Mouse (Mus musculus) forebrain, embryonic 10.5 days (tissue): Measurements from ENCODE around the gene Sparc. TPM values are rescaled to one million over a fixed set of nuclear protein-coding genes. Genes with fewer than 3 reads are reported as not detected.

Experiments
- DNase-seq: peaks from one replicate; pipeline ENCODE4 v3.0.0-alpha.2; 2017; ENCODE audit warnings: low spot score; ENCODE audit errors: extremely low spot score
- H3K27ac ChIP-seq: fragments of 300-500 bp; sonication (generic); 2 replicates; pipeline ENCODE4 v1.5.1; 2016; ENCODE audit warnings: mild to moderate bottlenecking
- H3K27me3 ChIP-seq: fragments of 300-500 bp; sonication (generic); 2 replicates; pipeline ENCODE4 v1.6.1; 2016; ENCODE audit warnings: mild to moderate bottlenecking; ENCODE audit not compliant: poor library complexity, severe bottlenecking
- H3K36me3 ChIP-seq: fragments of 300-500 bp; sonication (generic); replicated peaks from 2 replicates; pipeline ENCODE4 v1.6.1; 2016; ENCODE audit warnings: mild to moderate bottlenecking, moderate library complexity
- H3K4me1 ChIP-seq: fragments of 300-500 bp; sonication (generic); 2 replicates; pipeline ENCODE4 v1.6.1; 2016
- H3K4me3 ChIP-seq: fragments of 300-500 bp; sonication (generic); 2 replicates; pipeline ENCODE4 v1.5.1; 2016; ENCODE audit warnings: mild to moderate bottlenecking, moderate library complexity
- H3K9me3 ChIP-seq: fragments of 300-500 bp; sonication (generic); 2 replicates; pipeline ENCODE4 v1.6.1; 2016; ENCODE audit warnings: mild to moderate bottlenecking, moderate library complexity
- WGBS: fragments of 180-500 bp; shearing (Covaris S2); methylation state at CpG from one replicate; pipeline ENCODE4 v1.1.7; 2016; 5-methylcytosine and 5-hydroxymethylcytosine counted together
- polyA plus RNA-seq: library from polyadenylated mRNA; unstranded; fragments of >200 nt; fragmentation: Nextera tagmentation; extraction: Ambion mirVana; gene quantifications from 2 replicates; pipeline ENCODE4 v1.2.1, GENCODE M21; 2016

Sparc gene
- polyA plus RNA-seq, 1 experiment from 2014 or later: 311 TPM

- WGBS: 85% methylated on average over 7 of the region's 7 CpGs
- Histone ChIP-seq H3K4me3 (no peak overlapping the region), H3K9me3 (no peaks in the 10 kb centered on the region), H3K27ac (no peak overlapping the region), H3K27me3 (no peaks in the 10 kb centered on the region), H3K36me3 (peaks cover 54% of the 10 kb centered on the region), H3K4me1 (peaks cover 8% of the 10 kb centered on the region; the same call in 1 of the 2 replicates)
- no peak for DNase-seq
Measured at GRCm38 (mm10) chr11:55395073-55395642, 27.8 kb downstream of the Sparc start.

- no peak for DNase-seq
- 84% methylated on average over 6 of the region's 6 CpGs for WGBS
- Histone ChIP-seq H3K4me1 (peaks cover 8% of the 10 kb centered on the region; the same call in 1 of the 2 replicates), H3K27me3 (no peaks in the 10 kb centered on the region), H3K4me3 (no peak overlapping the region), H3K36me3 (peaks cover 48% of the 10 kb centered on the region), H3K9me3 (no peaks in the 10 kb centered on the region), H3K27ac (no peak overlapping the region)
Measured at GRCm38 (mm10) chr11:55394592-55394991, 28.4 kb downstream of the Sparc start.

- WGBS: 27% methylated on average over 10 of the region's 10 CpGs
- Histone ChIP-seq H3K9me3 (no peaks in the 10 kb centered on the region), H3K36me3 (peaks cover 27% of the 10 kb centered on the region), H3K27ac (peak overlapping the region; percentile 49; the same call in 1 of the 2 replicates), H3K4me1 (peaks cover 8% of the 10 kb centered on the region; the same call in 1 of the 2 replicates), H3K27me3 (peaks cover 6% of the 10 kb centered on the region; the same call in 1 of the 2 replicates), H3K4me3 (peak overlapping the region; percentile 19)
- DNase-seq: peak; percentile 23
Measured at GRCm38 (mm10) chr11:55392474-55392873, 30.5 kb downstream of the Sparc start.

- Histone ChIP-seq H3K4me1 (peaks cover 15% of the 10 kb centered on the region; the same call in 1 of the 2 replicates), H3K4me3 (no peak overlapping the region), H3K36me3 (peaks cover 5% of the 10 kb centered on the region), H3K27me3 (peaks cover 6% of the 10 kb centered on the region; the same call in 1 of the 2 replicates), H3K27ac (no peak overlapping the region), H3K9me3 (no peaks in the 10 kb centered on the region)
- WGBS: 2% methylated on average over 2 of the region's 2 CpGs
- peak; percentile 67 for DNase-seq
Measured at GRCm38 (mm10) chr11:55389778-55390177, 33.2 kb downstream of the Sparc start.

GRCm38 (mm10) chr11:55387576-55387975, 35.4 kb downstream of the Sparc start:
- H3K27me3 ChIP-seq: peaks cover 6% of the 10 kb centered on the region; the same call in 1 of the 2 replicates
- H3K4me1 ChIP-seq: peaks cover 18% of the 10 kb centered on the region
- no peak for DNase-seq
- H3K36me3 ChIP-seq: no peaks in the 10 kb centered on the region
- no peak overlapping the region for H3K27ac ChIP-seq
- H3K4me3 ChIP-seq: no peak overlapping the region
- no peaks in the 10 kb centered on the region for H3K9me3 ChIP-seq
- WGBS: 60% methylated on average over 8 of the region's 8 CpGs

- peaks cover 13% of the 10 kb centered on the region; the same call in 1 of the 2 replicates for H3K4me1 ChIP-seq
- H3K27ac ChIP-seq: no peak overlapping the region
- no peaks in the 10 kb centered on the region for H3K36me3 ChIP-seq
- WGBS: 13% methylated on average over 11 of the region's 11 CpGs
- H3K9me3 ChIP-seq: no peaks in the 10 kb centered on the region
- DNase-seq: peak; percentile 90
- peaks cover 6% of the 10 kb centered on the region; the same call in 1 of the 2 replicates for H3K27me3 ChIP-seq
- 0 out of 2 replicates have a peak overlapping the region, but pooled peaks have one; percentile 7 for H3K4me3 ChIP-seq
Measured at GRCm38 (mm10) chr11:55386424-55387063, 36.4 kb downstream of the Sparc start.

GRCm38 (mm10) chr11:55383463-55384045, 39.4 kb downstream of the Sparc start:
- H3K9me3 ChIP-seq: no peaks in the 10 kb centered on the region
- no peak overlapping the region for H3K4me3 ChIP-seq
- H3K27ac ChIP-seq: 0 out of 2 replicates have a peak overlapping the region, but pooled peaks have one; percentile 3
- no peaks in the 10 kb centered on the region for H3K36me3 ChIP-seq
- 24% methylated on average over 6 of the region's 6 CpGs for WGBS
- DNase-seq: no peak
- H3K27me3 ChIP-seq: peaks cover 6% of the 10 kb centered on the region; the same call in 1 of the 2 replicates
- H3K4me1 ChIP-seq: peaks cover 13% of the 10 kb centered on the region; the same call in 1 of the 2 replicates

GRCm38 (mm10) chr11:55380908-55381307, 42.1 kb downstream of the Sparc start:
- Histone ChIP-seq H3K4me3 (no peak overlapping the region), H3K9me3 (no peaks in the 10 kb centered on the region), H3K4me1 (peaks cover 7% of the 10 kb centered on the region; the same call in 1 of the 2 replicates), H3K36me3 (no peaks in the 10 kb centered on the region), H3K27me3 (no peaks in the 10 kb centered on the region), H3K27ac (no peak overlapping the region)
- WGBS: 82% methylated on average over 6 of the region's 6 CpGs
- DNase-seq: no peak

GRCm38 (mm10) chr11:55378371-55378770, 44.6 kb downstream of the Sparc start:
- Histone ChIP-seq H3K4me3 (no peak overlapping the region), H3K4me1 (peaks cover 1% of the 10 kb centered on the region; the same call in 1 of the 2 replicates), H3K36me3 (no peaks in the 10 kb centered on the region), H3K9me3 (no peaks in the 10 kb centered on the region), H3K27me3 (no peaks in the 10 kb centered on the region), H3K27ac (no peak overlapping the region)
- DNase-seq: no peak
- WGBS: 66% methylated on average over 5 of the region's 5 CpGs

GRCm38 (mm10) chr11:55373838-55374237, 49.1 kb downstream of the Sparc start:
- H3K27ac ChIP-seq: no peak overlapping the region
- no peaks in the 10 kb centered on the region for H3K36me3 ChIP-seq
- no peak overlapping the region for H3K4me3 ChIP-seq
- no peak for DNase-seq
- no peaks in the 10 kb centered on the region for H3K27me3 ChIP-seq
- H3K9me3 ChIP-seq: no peaks in the 10 kb centered on the region
- 62% methylated on average over 6 of the region's 6 CpGs for WGBS
- peaks cover 9% of the 10 kb centered on the region; the same call in 1 of the 2 replicates for H3K4me1 ChIP-seq

GRCm38 (mm10) chr11:55373373-55373772, 49.6 kb downstream of the Sparc start:
- H3K4me3 ChIP-seq: no peak overlapping the region
- H3K36me3 ChIP-seq: no peaks in the 10 kb centered on the region
- 91% methylated on average over 12 of the region's 12 CpGs for WGBS
- H3K9me3 ChIP-seq: no peaks in the 10 kb centered on the region
- H3K27ac ChIP-seq: no peak overlapping the region
- no peaks in the 10 kb centered on the region for H3K27me3 ChIP-seq
- H3K4me1 ChIP-seq: peaks cover 9% of the 10 kb centered on the region; the same call in 1 of the 2 replicates
- DNase-seq: no peak

GRCm38 (mm10) chr11:55372001-55372400, 51.0 kb downstream of the Sparc start:
- H3K27me3 ChIP-seq: no peaks in the 10 kb centered on the region
- peak overlapping the region; percentile 21; the same call in 1 of the 2 replicates for H3K27ac ChIP-seq
- no peaks in the 10 kb centered on the region for H3K9me3 ChIP-seq
- WGBS: 41% methylated on average over 6 of the region's 6 CpGs
- H3K4me3 ChIP-seq: no peak overlapping the region
- H3K36me3 ChIP-seq: no peaks in the 10 kb centered on the region
- H3K4me1 ChIP-seq: peaks cover 9% of the 10 kb centered on the region; the same call in 1 of the 2 replicates
- DNase-seq: no peak

GRCm38 (mm10) chr11:55369093-55369471, 53.9 kb downstream of the Sparc start:
- no peak for DNase-seq
- WGBS: 72% methylated on average over 6 of the region's 6 CpGs
- no peaks in the 10 kb centered on the region for H3K36me3 ChIP-seq
- no peak overlapping the region for H3K27ac ChIP-seq
- H3K27me3 ChIP-seq: no peaks in the 10 kb centered on the region
- H3K9me3 ChIP-seq: no peaks in the 10 kb centered on the region
- no peak overlapping the region for H3K4me3 ChIP-seq
- H3K4me1 ChIP-seq: peaks cover 24% of the 10 kb centered on the region
